Mouse (Mus musculus): ENCODE measurements around the gene Pik3cg.

DNA sequence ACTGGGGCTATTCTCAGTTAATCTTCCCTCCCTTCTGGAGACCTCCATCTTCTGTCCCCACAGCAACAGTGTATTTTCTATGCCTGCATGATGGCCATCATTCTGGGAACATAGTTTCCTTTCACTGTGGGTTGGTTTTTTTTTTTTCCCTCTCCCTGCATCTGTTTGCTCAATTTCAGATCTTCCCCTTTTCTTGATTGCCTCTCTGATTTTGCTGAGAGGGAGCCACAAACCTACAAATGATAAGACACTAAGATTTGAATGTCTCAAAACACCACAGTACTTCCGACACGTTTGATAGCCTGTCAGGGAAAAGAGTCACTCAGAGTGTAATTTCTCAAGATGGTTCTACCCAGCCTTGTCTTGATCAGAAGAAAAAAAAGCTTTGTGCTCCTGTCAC lies 81.3 kb downstream of the Pik3cg start:
- TF ChIP-seq POLR2A (IDR thresholded peaks at IDR 0.05; ENCODE audit: control insufficient read depth, extremely low read depth, insufficient read depth, low read length, poor library complexity) (no peak), CTCF (IDR thresholded peaks at IDR 0.05; ENCODE audit: borderline replicate concordance, control insufficient read depth, extremely low read depth, insufficient read depth, low read length, poor library complexity) (no peak)

Measured in thymus, adult 2 months (tissue).